Mouse (Mus musculus) spleen, postnatal 36 days (tissue): Measurements from ENCODE around the gene Gm7982.
"Not testable (repeated sequence)": the region's sequence is repeated elsewhere in the genome, so short reads cannot be mapped to it uniquely, and the experiment has no call there.

Source experiments
- DNase-seq, 2 experiments: peaks; one replicate each; pipeline ENCODE4 v3.0.0; 2022; ENCODE audit warnings: low spot score in 2 of 2, mixed read lengths in 1 of 2

Gene Gm7982

DNA sequence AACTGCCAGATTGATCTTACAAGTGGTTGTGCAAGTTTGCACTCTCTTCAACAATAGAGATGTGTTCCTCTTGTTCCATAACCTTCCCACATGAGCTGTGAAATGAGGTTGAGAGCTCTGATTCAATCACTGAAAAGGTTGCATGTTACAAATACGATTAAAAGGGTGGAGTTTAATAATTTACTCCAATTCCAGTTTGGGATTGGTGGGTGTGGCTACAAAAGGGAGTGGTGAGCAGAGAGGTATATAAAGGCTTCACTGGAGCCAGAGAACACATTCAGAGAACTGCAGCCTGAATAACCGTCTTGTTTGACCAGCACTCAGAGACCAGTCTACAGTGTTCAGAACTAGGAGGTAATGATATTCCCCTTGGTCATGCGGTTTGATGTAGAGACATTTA is at the start of gene Gm7982:
TSS of gene Gm7982 (plus strand) at position 301 of the 400 bp plus-strand sequence.
- not testable (repeated sequence) for DNase-seq

DNA sequence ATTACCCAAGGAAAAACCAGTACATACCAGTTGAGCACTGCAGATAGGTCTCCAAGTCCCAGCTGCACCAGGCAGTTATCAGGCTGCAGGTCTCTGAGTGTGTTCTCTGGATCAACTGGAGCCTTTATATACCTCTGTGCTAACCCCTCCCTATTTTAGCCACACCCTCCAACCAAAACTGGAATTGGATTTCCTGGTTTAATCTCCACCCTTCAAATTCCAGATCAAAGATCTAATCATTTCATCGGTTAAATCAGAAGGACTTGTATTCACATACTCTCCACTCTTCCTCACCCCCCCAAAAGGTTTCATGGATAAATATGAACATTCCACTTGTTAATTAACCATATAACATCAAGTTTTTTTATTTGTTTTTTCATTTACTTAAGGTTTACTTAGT is 5.7 kb upstream of the Gm7982 start, which contains the start of gene Gm7978:
TSS of gene Gm7978 (minus strand) at position 101 of the 400 bp plus-strand sequence.
- DNase-seq, result not testable (repeated sequence)

- not testable (repeated sequence) for DNase-seq
Measured at GRCm38 (mm10) chr5:95775690-95776089, 33.9 kb downstream of the Gm7982 start, which contains the start of gene E330014E10Rik. TSS of gene E330014E10Rik (plus strand) at chr5:95775990.
